Mouse (Mus musculus): ENCODE data around the gene Plagl1. TPM values are rescaled to one million over a fixed set of nuclear protein-coding genes. Genes with fewer than 3 reads are reported as not detected.
A peak's percentile ranks its signal among the peaks of the same experiment; 100 is the strongest.

The Plagl1 gene
- total RNA-seq, 2 experiments from 2014 or later = 145 to 147 TPM

GRCm38 (mm10) chr10:13135276-13135675 is 75.0 kb downstream of the Plagl1 start:
- DNase-seq = no peak

- DNase-seq = no peak
These were observed 75.4 kb downstream of the Plagl1 start for GRCm38 (mm10) chr10:13135751-13136150.

GRCm38 (mm10) chr10:13137906-13138305 is 77.6 kb downstream of the Plagl1 start:
- DNase-seq = no peak

- DNase-seq = no peak
These were observed 80.1 kb downstream of the Plagl1 start for GRCm38 (mm10) chr10:13140434-13140833.

- no peak for DNase-seq
These were observed 90.1 kb downstream of the Plagl1 start for GRCm38 (mm10) chr10:13150435-13150834.

- no peak for DNase-seq
These were observed 91.0 kb downstream of the Plagl1 start for GRCm38 (mm10) chr10:13151353-13151752.

GRCm38 (mm10) chr10:13152811-13153364 is 92.6 kb downstream of the Plagl1 start:
- no peak for DNase-seq

GRCm38 (mm10) chr10:13155377-13155776 is 95.1 kb downstream of the Plagl1 start:
- no peak for DNase-seq

- DNase-seq = no peak
These were observed 100.6 kb downstream of the Plagl1 start for GRCm38 (mm10) chr10:13160913-13161312.

GRCm38 (mm10) chr10:13162031-13162430 is 101.7 kb downstream of the Plagl1 start:
- no peak for DNase-seq

- no peak for DNase-seq
These were observed 108.2 kb downstream of the Plagl1 start for GRCm38 (mm10) chr10:13168461-13168860.

GRCm38 (mm10) chr10:13170739-13171448 is 110.6 kb downstream of the Plagl1 start:
- peak; percentile 16 for DNase-seq

- no peak for DNase-seq
These were observed 111.2 kb downstream of the Plagl1 start for GRCm38 (mm10) chr10:13171461-13171860.

GRCm38 (mm10) chr10:13172798-13173221 is 112.5 kb downstream of the Plagl1 start:
- DNase-seq = peak; percentile 41

- DNase-seq = no peak
These were observed 115.6 kb downstream of the Plagl1 start for GRCm38 (mm10) chr10:13175866-13176265.

- no peak for DNase-seq
These were observed 117.8 kb downstream of the Plagl1 start, which contains the start of gene Zc2hc1b for GRCm38 (mm10) chr10:13177973-13178624. Zc2hc1b (minus strand) TSS chr10:13178023.

GRCm38 (mm10) chr10:13180211-13180610 is 119.9 kb downstream of the Plagl1 start:
- DNase-seq = no peak

Other genes with a start within 250 kb of the Plagl1 start
- gene Utrn, start 191.1 kb upstream of the Plagl1 start, total RNA-seq (2021) = 100 to 1,000 TPM in 1 of 2 experiments, 10 to 100 TPM in 1; 95.0 to 104 TPM
- 1 to 10 TPM; 2.3 to 3.4 TPM for gene Stx11, start 96.2 kb upstream of the Plagl1 start, total RNA-seq (2021)
- gene Sf3b5, start 55.2 kb upstream of the Plagl1 start, total RNA-seq (2021) = 1 to 10 TPM; 9.2 to 9.6 TPM
- gene Zc2hc1b, start 117.5 kb downstream of the Plagl1 start, total RNA-seq (2021) = not detected
- gene Ltv1, start 132.7 kb downstream of the Plagl1 start, total RNA-seq (2021) = 10 to 100 TPM; 29.8 to 36.1 TPM

Data from heart, postnatal 4 days (tissue).